Mouse (Mus musculus): ENCODE measurements around the gene Gm49318.
A peak's percentile ranks its signal among the peaks of the same experiment; 100 is the strongest.

The Gm49318 gene

GRCm38 (mm10) chr9:22072276-22072675 lies 1.2 kb upstream of the Gm49318 start:
- DNase-seq (ENCODE audit: inconsistent age in 2 of 2, low spot score in 1 of 2): peak in 1 of 2 experiments; percentile 44

GRCm38 (mm10) chr9:22069881-22070553 lies 1.0 kb downstream of the Gm49318 start:
- DNase-seq (ENCODE audit: inconsistent age in 2 of 2, low spot score in 1 of 2): no peak

GRCm38 (mm10) chr9:22067195-22067594 lies 3.9 kb downstream of the Gm49318 start:
- DNase-seq (ENCODE audit: inconsistent age in 2 of 2, low spot score in 1 of 2): no peak

- DNase-seq (ENCODE audit: inconsistent age in 2 of 2, low spot score in 1 of 2): peak in 1 of 2 experiments; percentile 85
Measured at GRCm38 (mm10) chr9:22066433-22066832, 4.6 kb downstream of the Gm49318 start.

- DNase-seq (ENCODE audit: inconsistent age in 2 of 2, low spot score in 1 of 2): no peak
Measured at GRCm38 (mm10) chr9:22065642-22066041, 5.4 kb downstream of the Gm49318 start.

- DNase-seq (ENCODE audit: inconsistent age in 2 of 2, low spot score in 1 of 2): no peak
Measured at GRCm38 (mm10) chr9:22064341-22064740, 6.7 kb downstream of the Gm49318 start.

GRCm38 (mm10) chr9:22061339-22061738 lies 9.7 kb downstream of the Gm49318 start:
- DNase-seq (ENCODE audit: inconsistent age in 2 of 2, low spot score in 1 of 2): no peak

- peak in 1 of 2 experiments; percentile 48 for DNase-seq (ENCODE audit: inconsistent age in 2 of 2, low spot score in 1 of 2)
Measured at GRCm38 (mm10) chr9:22058011-22058424, 13.0 kb downstream of the Gm49318 start.

GRCm38 (mm10) chr9:22057031-22057517 lies 14.0 kb downstream of the Gm49318 start:
- DNase-seq (ENCODE audit: inconsistent age in 2 of 2, low spot score in 1 of 2): no peak

- DNase-seq (ENCODE audit: inconsistent age in 2 of 2, low spot score in 1 of 2): no peak
Measured at GRCm38 (mm10) chr9:22056303-22056910, 14.7 kb downstream of the Gm49318 start.

GRCm38 (mm10) chr9:22055713-22056112 lies 15.3 kb downstream of the Gm49318 start:
- no peak for DNase-seq (ENCODE audit: inconsistent age in 2 of 2, low spot score in 1 of 2)

- DNase-seq (ENCODE audit: inconsistent age in 2 of 2, low spot score in 1 of 2): peak; percentile 80 to 94
Measured at GRCm38 (mm10) chr9:22054411-22055076, 16.5 kb downstream of the Gm49318 start.

GRCm38 (mm10) chr9:22053657-22054056 lies 17.4 kb downstream of the Gm49318 start:
- no peak for DNase-seq (ENCODE audit: inconsistent age in 2 of 2, low spot score in 1 of 2)

GRCm38 (mm10) chr9:22051958-22052254 lies 19.2 kb downstream of the Gm49318 start, which contains the start of gene Elavl3:
TSS of gene Elavl3 (minus strand) at chr9:22052023.
- DNase-seq (ENCODE audit: inconsistent age in 2 of 2, low spot score in 1 of 2): peak in 1 of 2 experiments; percentile 42

- peak in 1 of 2 experiments; percentile 35 for DNase-seq (ENCODE audit: inconsistent age in 2 of 2, low spot score in 1 of 2)
Measured at GRCm38 (mm10) chr9:22051161-22051957, 19.7 kb downstream of the Gm49318 start.

GRCm38 (mm10) chr9:22050351-22050889 lies 20.6 kb downstream of the Gm49318 start:
- DNase-seq (ENCODE audit: inconsistent age in 2 of 2, low spot score in 1 of 2): peak; percentile 68 to 85

- DNase-seq (ENCODE audit: inconsistent age in 2 of 2, low spot score in 1 of 2): no peak
Measured at GRCm38 (mm10) chr9:22049721-22050270, 21.3 kb downstream of the Gm49318 start.

GRCm38 (mm10) chr9:22049315-22049714 lies 21.7 kb downstream of the Gm49318 start:
- DNase-seq (ENCODE audit: inconsistent age in 2 of 2, low spot score in 1 of 2): no peak

GRCm38 (mm10) chr9:22047329-22047728 lies 23.7 kb downstream of the Gm49318 start:
- no peak for DNase-seq (ENCODE audit: inconsistent age in 2 of 2, low spot score in 1 of 2)

- DNase-seq (ENCODE audit: inconsistent age in 2 of 2, low spot score in 1 of 2): no peak
Measured at GRCm38 (mm10) chr9:22041832-22042231, 29.2 kb downstream of the Gm49318 start.

GRCm38 (mm10) chr9:22037826-22038225 lies 33.2 kb downstream of the Gm49318 start:
- DNase-seq (ENCODE audit: inconsistent age in 2 of 2, low spot score in 1 of 2): peak in 1 of 2 experiments; percentile 32
